Mouse (Mus musculus) cortical plate, adult 2 months (tissue): ENCODE measurements at regions not wholly inside any gene's neighbourhood (a gene's known extent, or its start where the extent isn't known, plus 50 kb on each side); places are given as distances from the start of the nearest gene placed in this dataset.
A peak's percentile ranks its signal among the peaks of the same experiment; 100 is the strongest.

Source experiments
- CTCF ChIP-seq: fragments of 200-500 bp; IDR thresholded peaks from 2 replicates; pipeline ENCODE4 v1.5.1; 2011; ENCODE audit warnings: mild to moderate bottlenecking, control low read depth, low read length; ENCODE audit not compliant: insufficient read depth; ENCODE audit errors: extremely low read depth
- POLR2A ChIP-seq: fragments of 200-500 bp; IDR thresholded peaks from 2 replicates; pipeline ENCODE4 v1.6.1; 2011; ENCODE audit warnings: mild to moderate bottlenecking, low read length, control low read depth; ENCODE audit not compliant: insufficient read depth; ENCODE audit errors: extremely low read depth

GRCm38 (mm10) chr1:111660099-111660670 lies 204.5 kb downstream of the Dsel start:
- TF ChIP-seq CTCF (0 out of 2 replicates have a peak, but pooled peaks have one; percentile 12), POLR2A (no peak)
